Mouse (Mus musculus): ENCODE data around the gene Vps37c. TPM values are rescaled to one million over a fixed set of nuclear protein-coding genes. Genes with fewer than 3 reads are reported as not detected.

Gene Vps37c
- total RNA-seq, 2 experiments from 2014 or later = 25.2 to 27.6 TPM

DNA sequence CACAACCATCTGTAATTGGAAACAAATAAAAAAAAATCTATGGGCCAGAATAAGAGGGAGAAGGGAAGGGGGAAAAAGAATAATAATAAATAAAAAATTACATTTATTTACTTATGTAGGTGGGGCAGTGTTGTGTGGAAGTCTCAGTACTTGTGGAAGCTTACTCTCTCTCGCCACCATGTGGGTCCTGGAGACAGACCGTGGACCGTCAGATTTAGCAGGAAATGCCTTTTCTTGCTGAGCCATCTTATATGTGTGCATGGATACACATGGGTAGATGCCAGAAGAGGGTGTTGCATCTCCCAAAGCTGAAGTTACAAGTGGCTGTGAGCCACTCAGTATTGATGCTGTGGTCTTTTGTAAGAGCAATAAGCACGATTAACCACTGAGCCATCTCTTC, 7.0 kb upstream of the Vps37c start:
- no peak for DNase-seq (ENCODE audit: extremely low spot score in 1 of 2, low spot score in 2 of 2)
- intact Hi-C loops (cut with DNase I) = no loop called here

DNA sequence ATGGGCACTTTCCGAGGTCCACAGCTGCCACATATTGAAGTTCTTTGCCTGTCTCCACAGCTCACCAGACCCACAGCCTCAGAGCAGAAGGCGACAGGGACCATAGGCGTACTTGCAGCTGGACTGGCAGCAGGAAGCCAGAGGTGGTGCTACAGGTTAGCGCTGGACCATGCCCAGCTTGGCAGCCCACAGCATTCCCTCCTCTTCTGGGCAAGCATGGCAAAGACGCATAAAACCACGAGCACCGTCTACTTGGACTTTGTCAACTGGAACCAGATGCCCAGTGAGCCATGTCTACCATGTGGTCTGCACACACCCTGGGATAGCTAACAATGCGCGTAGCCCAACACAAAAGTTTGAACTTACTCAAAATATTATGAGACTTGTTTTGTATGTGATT, 3.5 kb upstream of the Vps37c start:
- no peak for DNase-seq (ENCODE audit: extremely low spot score in 1 of 2, low spot score in 2 of 2)
- intact Hi-C loops (cut with DNase I) = no loop called here

GRCm38 (mm10) chr19:10685727-10686126, 2.8 kb upstream of the Vps37c start:
- intact Hi-C loops (cut with DNase I) = no loop called here
- DNase-seq (ENCODE audit: extremely low spot score in 1 of 2, low spot score in 2 of 2) = no peak

DNA sequence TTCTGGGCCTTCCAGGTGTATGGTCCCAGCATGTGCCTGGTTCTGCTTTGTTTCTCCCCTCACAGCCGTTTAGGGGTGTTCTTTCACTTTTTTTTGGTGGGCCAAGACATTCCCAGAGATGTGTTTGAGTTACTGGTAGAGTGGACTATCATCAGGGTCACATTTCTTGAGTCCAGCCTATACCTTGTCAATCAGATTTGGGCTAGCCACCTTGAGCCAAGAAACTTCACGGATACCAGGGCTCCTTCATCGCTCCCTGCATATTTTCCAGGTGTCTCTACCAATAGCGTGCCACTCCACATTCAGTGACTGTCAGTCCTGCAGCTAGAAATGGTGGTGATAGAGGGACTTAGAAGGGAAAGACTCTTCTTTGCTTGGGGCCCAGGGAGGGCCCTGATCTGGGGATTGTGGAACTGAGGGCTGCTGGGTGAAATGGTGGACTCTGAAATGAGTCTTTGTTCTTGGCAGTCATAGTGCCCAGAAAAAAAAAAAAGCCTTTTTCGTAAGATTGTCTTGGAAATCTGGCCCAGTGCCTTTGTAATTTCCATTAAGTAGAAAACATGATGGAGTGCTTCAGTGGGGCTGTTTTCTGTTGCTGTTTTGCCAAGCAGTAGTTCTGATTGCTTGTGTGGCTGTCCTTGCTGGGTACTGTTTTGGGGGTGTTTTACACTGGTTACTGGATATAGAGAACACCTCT, 1.1 kb downstream of the Vps37c start:
- no peak for DNase-seq (ENCODE audit: extremely low spot score in 1 of 2, low spot score in 2 of 2)
- intact Hi-C loops (cut with DNase I) = no loop called here

GRCm38 (mm10) chr19:10690336-10690735, 1.8 kb downstream of the Vps37c start:
- DNase-seq (ENCODE audit: extremely low spot score in 1 of 2, low spot score in 2 of 2) = no peak
- intact Hi-C loops (cut with DNase I) = no loop called here

- DNase-seq (ENCODE audit: extremely low spot score in 1 of 2, low spot score in 2 of 2) = no peak
- intact Hi-C loops (cut with DNase I) = no loop called here
Observed at GRCm38 (mm10) chr19:10691121-10691520, 2.6 kb downstream of the Vps37c start.

GRCm38 (mm10) chr19:10691660-10692059, 3.1 kb downstream of the Vps37c start:
- intact Hi-C loops (cut with DNase I) = no loop called here
- DNase-seq (ENCODE audit: extremely low spot score in 1 of 2, low spot score in 2 of 2) = no peak

GRCm38 (mm10) chr19:10692361-10692760, 3.8 kb downstream of the Vps37c start:
- intact Hi-C loops (cut with DNase I) = no loop called here

GRCm38 (mm10) chr19:10693926-10694682, 5.6 kb downstream of the Vps37c start:
- no peak for DNase-seq (ENCODE audit: extremely low spot score in 1 of 2, low spot score in 2 of 2)
- intact Hi-C loops (cut with DNase I) = no loop called here

More at GRCm38 (mm10) chr19:10692361-10692760, 3.8 kb downstream of the Vps37c start:
- no peak for DNase-seq (ENCODE audit: extremely low spot score in 1 of 2, low spot score in 2 of 2)

DNA sequence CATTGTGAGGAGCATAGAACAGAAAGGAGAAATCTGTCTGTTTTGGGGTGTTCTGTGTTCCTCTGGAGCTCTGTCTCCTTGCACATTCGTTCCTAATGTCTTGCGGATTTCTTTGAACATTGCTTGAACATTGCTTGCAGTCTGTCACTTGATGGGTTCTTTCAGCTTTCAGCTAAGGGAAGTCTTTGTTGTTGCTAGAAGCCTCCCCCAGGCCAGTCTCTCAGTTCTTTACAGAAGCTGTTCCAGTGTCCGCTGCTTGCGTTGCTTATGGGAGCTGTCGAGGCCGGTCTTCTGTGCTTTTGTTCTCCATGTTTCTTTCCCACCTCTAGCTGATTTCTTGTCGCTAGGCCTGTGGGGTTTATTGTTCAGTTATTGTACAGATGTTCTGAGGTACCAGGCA, 7.3 kb downstream of the Vps37c start:
- DNase-seq (ENCODE audit: extremely low spot score in 1 of 2, low spot score in 2 of 2) = no peak
- intact Hi-C loops (cut with DNase I) = no loop called here

- intact Hi-C loops (cut with DNase I) = no loop called here
- no peak for DNase-seq (ENCODE audit: extremely low spot score in 1 of 2, low spot score in 2 of 2)
Observed at GRCm38 (mm10) chr19:10698131-10698991, 9.8 kb downstream of the Vps37c start.

GRCm38 (mm10) chr19:10699851-10700250, 11.3 kb downstream of the Vps37c start:
- intact Hi-C loops (cut with DNase I) = no loop called here
- DNase-seq (ENCODE audit: extremely low spot score in 1 of 2, low spot score in 2 of 2) = no peak

DNA sequence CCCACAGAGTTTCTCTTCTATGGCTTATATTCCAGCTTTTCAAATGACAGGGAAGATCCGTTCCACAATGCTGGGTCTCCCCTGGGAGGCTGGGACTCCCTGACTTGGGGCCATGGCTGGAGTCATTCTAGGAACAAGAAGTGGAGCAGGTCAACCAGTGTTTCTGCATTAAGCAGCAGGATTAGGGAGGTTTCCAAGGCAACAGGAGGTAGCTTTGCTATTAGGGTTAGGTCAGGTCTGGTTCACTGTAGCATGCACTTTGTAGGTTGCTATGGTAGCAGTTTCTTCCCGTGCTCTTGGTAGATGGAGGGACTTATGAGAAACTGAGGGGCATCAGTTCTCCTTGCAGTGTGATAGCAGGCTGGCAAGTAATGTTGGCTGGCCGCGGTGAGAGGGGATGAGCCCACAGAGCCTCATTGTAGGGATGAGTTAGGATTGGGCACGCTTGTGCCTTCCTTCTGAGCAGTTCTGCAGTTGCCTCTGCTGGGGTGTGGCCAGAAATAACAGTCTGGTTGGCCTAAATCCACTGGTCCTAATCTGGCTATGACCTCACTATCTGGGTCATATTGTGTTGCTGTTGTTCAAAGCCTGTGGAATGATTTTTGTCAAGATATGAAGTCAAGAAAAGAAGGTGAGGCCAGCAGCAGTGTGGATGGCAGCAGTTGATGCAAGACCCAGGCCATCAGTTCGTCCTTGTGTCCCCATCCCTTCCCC, 12.6 kb downstream of the Vps37c start:
- intact Hi-C loops (cut with DNase I) = no loop called here
- DNase-seq (ENCODE audit: extremely low spot score in 1 of 2, low spot score in 2 of 2) = no peak

GRCm38 (mm10) chr19:10702125-10702524, 13.6 kb downstream of the Vps37c start:
- DNase-seq (ENCODE audit: extremely low spot score in 1 of 2, low spot score in 2 of 2) = no peak
- intact Hi-C loops (cut with DNase I) = no loop called here

GRCm38 (mm10) chr19:10703470-10703869, 14.9 kb downstream of the Vps37c start:
- no peak for DNase-seq (ENCODE audit: extremely low spot score in 1 of 2, low spot score in 2 of 2)
- intact Hi-C loops (cut with DNase I) = no loop called here

- intact Hi-C loops (cut with DNase I) = no loop called here
Observed at GRCm38 (mm10) chr19:10707087-10707875, 18.7 kb downstream of the Vps37c start.

GRCm38 (mm10) chr19:10707881-10708280, 19.3 kb downstream of the Vps37c start:
- no peak for DNase-seq (ENCODE audit: extremely low spot score in 1 of 2, low spot score in 2 of 2)
- intact Hi-C loops (cut with DNase I) = loop anchor here (2.0 kb wide), 1 partner anchor 29 kb away; the partner anchor contains the start of gene Pga5

More at GRCm38 (mm10) chr19:10707087-10707875, 18.7 kb downstream of the Vps37c start:
- no peak for DNase-seq (ENCODE audit: extremely low spot score in 1 of 2, low spot score in 2 of 2)

DNA sequence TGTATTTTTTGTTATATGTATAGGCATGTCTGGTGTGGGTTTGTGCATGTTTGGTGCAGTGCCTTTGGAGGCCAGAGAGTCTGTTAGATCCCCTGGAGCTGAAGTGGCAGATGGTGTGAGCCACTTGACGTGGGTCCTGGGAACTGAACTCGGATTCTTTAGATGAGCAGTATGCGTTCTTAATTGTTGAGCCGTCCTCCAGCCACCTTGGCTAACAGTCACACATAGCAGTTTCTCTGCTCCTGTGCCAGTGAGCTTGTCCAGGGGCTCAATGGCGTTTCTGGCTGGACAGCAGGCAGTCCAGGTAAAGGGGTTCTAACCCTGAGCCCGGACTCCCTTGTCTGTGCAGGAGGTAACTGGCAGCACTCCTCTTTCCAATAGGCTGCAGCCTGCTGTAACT, 20.4 kb downstream of the Vps37c start:
- intact Hi-C loops (cut with DNase I) = loop anchor here (2.0 kb wide), 1 partner anchor 30 kb away; the partner anchor contains the start of gene Pga5
- no peak for DNase-seq (ENCODE audit: extremely low spot score in 1 of 2, low spot score in 2 of 2)
